Mouse (Mus musculus): ENCODE results near the gene Kif21a. TPM values are rescaled to one million over a fixed set of nuclear protein-coding genes. Genes with fewer than 3 reads are reported as not detected.

Kif21a gene
- total and polyA plus RNA-seq, 3 experiments: not detected

GRCm38 (mm10) chr15:91046506-91046905, 3.2 kb downstream of the Kif21a start:
- no peak overlapping the region for H3K4me2 ChIP-seq (ENCODE audit: insufficient read depth, low read depth, poor library complexity, severe bottlenecking)
- H3K79me2 ChIP-seq (replicated peaks; ENCODE audit: control insufficient read depth, extremely low read depth, insufficient read depth, poor library complexity, severe bottlenecking): no peaks in the 10 kb centered on the region
- TF ChIP-seq ZKSCAN1 (IDR thresholded peaks at IDR 0.05; ENCODE audit: borderline replicate concordance, low read depth, low read length): no peak
- no peak for TF ChIP-seq ZNF384 (IDR thresholded peaks at IDR 0.05; ENCODE audit: low read depth, low read length)
- no peak for TF ChIP-seq MEF2A (IDR thresholded peaks at IDR 0.05; ENCODE audit: borderline replicate concordance, low read depth, low read length)
- TF ChIP-seq CHD2 (IDR thresholded peaks at IDR 0.05; ENCODE audit: low read length): no peak
- TF ChIP-seq NELFE (IDR thresholded peaks at IDR 0.05; ENCODE audit: low read depth, low read length): no peak
- no peak for TF ChIP-seq IRF4 (IDR thresholded peaks at IDR 0.05; ENCODE audit: low read depth, low read length)
- TF ChIP-seq GABPA (IDR thresholded peaks at IDR 0.05; ENCODE audit: insufficient replicate concordance, low read depth, low read length): no peak
- TF ChIP-seq ELF1 (IDR thresholded peaks at IDR 0.05; ENCODE audit: low read depth, low read length): no peak
- no peak overlapping the region for H3K9ac ChIP-seq (ENCODE audit: insufficient read depth, low read depth)
- no peak overlapping the region for H3K27ac ChIP-seq (ENCODE audit: insufficient read depth, low read depth)
- H3K27me3 ChIP-seq (replicated peaks): no peaks in the 10 kb centered on the region
- no peak for DNase-seq (ENCODE audit: extremely low read depth)
- H3K4me1 ChIP-seq (ENCODE audit: control insufficient read depth in 1 of 2, insufficient read depth in 2 of 2): no peaks in the 10 kb centered on the region
- in situ Hi-C loops (cut with MboI; ENCODE audit: low pct_ligation_motif_present, low pct_unique_long_range_greater_than_20kb, low sequenced_read_pairs) (no loop called here), dilution Hi-C loops (cut with MboI; ENCODE audit: extremely low pct_ligation_motif_present, extremely low pct_unique_long_range_greater_than_20kb, low sequenced_read_pairs) (no loop called here)
- H3K36me3 ChIP-seq (replicated peaks in 1 of 2; ENCODE audit: control insufficient read depth in 1 of 2, insufficient read depth in 1 of 2, low read length in 1 of 2): no peaks in the 10 kb centered on the region
- H3K4me3 ChIP-seq (replicated peaks in 1 of 3; ENCODE audit: low read depth in 2 of 3, low read length in 2 of 3, poor library complexity in 1 of 3): no peak overlapping the region
- H3K9me3 ChIP-seq (replicated peaks; ENCODE audit: low read length): peaks cover 57% of the 10 kb centered on the region

- H3K27ac ChIP-seq (ENCODE audit: insufficient read depth, low read depth): no peak overlapping the region
- no peaks in the 10 kb centered on the region for H3K27me3 ChIP-seq (replicated peaks)
- dilution Hi-C loops (cut with MboI; ENCODE audit: extremely low pct_ligation_motif_present, extremely low pct_unique_long_range_greater_than_20kb, low sequenced_read_pairs) (no loop called here), in situ Hi-C loops (cut with MboI; ENCODE audit: low pct_ligation_motif_present, low pct_unique_long_range_greater_than_20kb, low sequenced_read_pairs) (no loop called here)
- H3K36me3 ChIP-seq (replicated peaks in 1 of 2; ENCODE audit: control insufficient read depth in 1 of 2, insufficient read depth in 1 of 2, low read length in 1 of 2): no peaks in the 10 kb centered on the region
- DNase-seq (ENCODE audit: extremely low read depth): no peak
- H3K9ac ChIP-seq (ENCODE audit: insufficient read depth, low read depth): no peak overlapping the region
- no peak overlapping the region for H3K4me3 ChIP-seq (replicated peaks in 1 of 3; ENCODE audit: low read depth in 2 of 3, low read length in 2 of 3, poor library complexity in 1 of 3)
- TF ChIP-seq EP300 (IDR thresholded peaks at IDR 0.05; ENCODE audit: low read length) (no peak), MAZ (IDR thresholded peaks at IDR 0.05; ENCODE audit: low read depth, low read length) (no peak)
- H3K4me1 ChIP-seq (ENCODE audit: control insufficient read depth in 1 of 2, insufficient read depth in 2 of 2): no peaks in the 10 kb centered on the region
- no peaks in the 10 kb centered on the region for H3K79me2 ChIP-seq (replicated peaks; ENCODE audit: control insufficient read depth, extremely low read depth, insufficient read depth, poor library complexity, severe bottlenecking)
- no peak overlapping the region for H3K4me2 ChIP-seq (ENCODE audit: insufficient read depth, low read depth, poor library complexity, severe bottlenecking)
- H3K9me3 ChIP-seq (replicated peaks; ENCODE audit: low read length): peaks cover 47% of the 10 kb centered on the region
Observed at GRCm38 (mm10) chr15:91043263-91043662, 6.5 kb downstream of the Kif21a start.

- dilution Hi-C loops (cut with MboI; ENCODE audit: extremely low pct_ligation_motif_present, extremely low pct_unique_long_range_greater_than_20kb, low sequenced_read_pairs) (no loop called here), in situ Hi-C loops (cut with MboI; ENCODE audit: low pct_ligation_motif_present, low pct_unique_long_range_greater_than_20kb, low sequenced_read_pairs) (no loop called here)
- H3K4me2 ChIP-seq (ENCODE audit: insufficient read depth, low read depth, poor library complexity, severe bottlenecking): no peak overlapping the region
Observed at GRCm38 (mm10) chr15:91038860-91039259, 10.9 kb downstream of the Kif21a start.

More at GRCm38 (mm10) chr15:91038860-91039259, 10.9 kb downstream of the Kif21a start:
- no peak for TF ChIP-seq HCFC1 (IDR thresholded peaks at IDR 0.05; ENCODE audit: low read depth, low read length)
- TF ChIP-seq MYC (IDR thresholded peaks at IDR 0.05; ENCODE audit: low read depth, low read length): no peak
- no peak for TF ChIP-seq RAD21 (IDR thresholded peaks at IDR 0.05; ENCODE audit: low read depth, low read length)
- no peak for TF ChIP-seq UBTF (IDR thresholded peaks at IDR 0.05; ENCODE audit: low read depth, low read length)
- no peak for TF ChIP-seq RCOR1 (conservative IDR thresholded peaks at IDR 0.05; ENCODE audit: low read depth, low read length)
- no peak for TF ChIP-seq ELF1 (IDR thresholded peaks at IDR 0.05; ENCODE audit: low read depth, low read length)
- TF ChIP-seq NRF1 (IDR thresholded peaks at IDR 0.05; ENCODE audit: low read depth, low read length): no peak
- TF ChIP-seq USF1 (IDR thresholded peaks at IDR 0.05; ENCODE audit: low read depth, low read length): no peak
- no peak for TF ChIP-seq ZC3H11A (IDR thresholded peaks at IDR 0.05; ENCODE audit: low read depth, low read length)
- TF ChIP-seq SIN3A (IDR thresholded peaks at IDR 0.05; ENCODE audit: low read length): no peak
- TF ChIP-seq NELFE (IDR thresholded peaks at IDR 0.05; ENCODE audit: low read depth, low read length): no peak
- no peak for TF ChIP-seq ZNF384 (IDR thresholded peaks at IDR 0.05; ENCODE audit: low read depth, low read length)
- TF ChIP-seq POLR2AphosphoS2 (IDR thresholded peaks at IDR 0.05; ENCODE audit: low read depth, low read length): no peak
- TF ChIP-seq E2F4 (IDR thresholded peaks at IDR 0.05; ENCODE audit: insufficient replicate concordance, low read depth, low read length): no peak
- TF ChIP-seq USF2 (conservative IDR thresholded peaks at IDR 0.05; ENCODE audit: low read depth, low read length): no peak
- TF ChIP-seq MAZ (IDR thresholded peaks at IDR 0.05; ENCODE audit: low read depth, low read length): no peak
- no peak for TF ChIP-seq ETS1 (conservative IDR thresholded peaks at IDR 0.05; ENCODE audit: low read depth, low read length)
- no peak for TF ChIP-seq KAT2A (IDR thresholded peaks at IDR 0.05; ENCODE audit: insufficient replicate concordance, low read length)
- no peaks in the 10 kb centered on the region for H3K27me3 ChIP-seq (replicated peaks)
- H3K4me1 ChIP-seq (ENCODE audit: control insufficient read depth in 1 of 2, insufficient read depth in 2 of 2): no peaks in the 10 kb centered on the region
- H3K4me3 ChIP-seq (replicated peaks in 1 of 3; ENCODE audit: low read depth in 2 of 3, low read length in 2 of 3, poor library complexity in 1 of 3): no peak overlapping the region
- H3K9ac ChIP-seq (ENCODE audit: insufficient read depth, low read depth): no peak overlapping the region
- peaks cover 43% of the 10 kb centered on the region for H3K9me3 ChIP-seq (replicated peaks; ENCODE audit: low read length)
- H3K27ac ChIP-seq (ENCODE audit: insufficient read depth, low read depth): no peak overlapping the region
- no peaks in the 10 kb centered on the region for H3K36me3 ChIP-seq (replicated peaks in 1 of 2; ENCODE audit: control insufficient read depth in 1 of 2, insufficient read depth in 1 of 2, low read length in 1 of 2)
- DNase-seq (ENCODE audit: extremely low read depth): no peak
- no peaks in the 10 kb centered on the region for H3K79me2 ChIP-seq (replicated peaks; ENCODE audit: control insufficient read depth, extremely low read depth, insufficient read depth, poor library complexity, severe bottlenecking)
